Mouse (Mus musculus) kidney, embryonic 16.5 days (tissue): ENCODE data around the gene Gm6169. TPM values are rescaled to one million over a fixed set of nuclear protein-coding genes. Genes with fewer than 3 reads are reported as not detected.
"Not testable (repeated sequence)": the region's sequence is repeated elsewhere in the genome, so short reads cannot be mapped to it uniquely, and the experiment has no call there.

Experiments
- ATAC-seq: fragments of 200-750 bp; cut with Nextera tagmentation; 2 replicates; pipeline ENCODE4 v1.8.0; 2017; ENCODE audit warnings: moderate TSS enrichment; ENCODE audit not compliant: low FRiP score, low TSS enrichment
- H3K27ac ChIP-seq: fragments of 300-500 bp; sonication (generic); 2 replicates; pipeline ENCODE4 v1.5.1; 2014; ENCODE audit warnings: low read length
- H3K27me3 ChIP-seq: fragments of 300-500 bp; sonication (generic); 2 replicates; pipeline ENCODE4 v1.6.1; 2014; ENCODE audit warnings: low read length, control low read depth, mixed read lengths; ENCODE audit not compliant: insufficient read depth
- H3K36me3 ChIP-seq: fragments of 300-500 bp; sonication (generic); 2 replicates; pipeline ENCODE4 v1.6.1; 2014; ENCODE audit warnings: low read length, control low read depth, mixed read lengths; ENCODE audit not compliant: insufficient read depth
- H3K4me1 ChIP-seq: fragments of 300-500 bp; sonication (generic); 2 replicates; pipeline ENCODE4 v1.6.1; 2014; ENCODE audit warnings: low read length, control low read depth, mixed read lengths; ENCODE audit not compliant: insufficient read depth
- H3K4me2 ChIP-seq: fragments of 300-500 bp; sonication (generic); replicated peaks from 2 replicates; pipeline ENCODE4 v1.6.1; 2014; ENCODE audit warnings: low read depth, low read length
- H3K4me3 ChIP-seq: fragments of 300-500 bp; sonication (generic); 2 replicates; pipeline ENCODE4 v1.5.1; 2014; ENCODE audit warnings: mild to moderate bottlenecking, low read length
- H3K9ac ChIP-seq: fragments of 300-500 bp; sonication (generic); replicated peaks from 2 replicates; pipeline ENCODE4 v1.6.1; 2014; ENCODE audit warnings: low read length
- H3K9me3 ChIP-seq: fragments of 300-500 bp; sonication (generic); 2 replicates; pipeline ENCODE4 v1.6.1; 2016; ENCODE audit warnings: low read length, control low read depth
- WGBS: fragments of 180-500 bp; shearing (Covaris S2); extraction: QIAGEN DNeasy Blood & Tissue Kit; methylation state at CpG from one replicate; pipeline ENCODE4 v1.1.7; 2014; 5-methylcytosine and 5-hydroxymethylcytosine counted together
- polyA plus RNA-seq: library from polyadenylated mRNA; unstranded; fragments of >200 nt; fragmentation: Nextera tagmentation; extraction: Ambion mirVana; gene quantifications from 2 replicates; pipeline ENCODE4 v1.2.1, GENCODE M21; 2015

Gm6169 gene
- polyA plus RNA-seq, 1 experiment from 2014 or later, result 3.4 TPM

DNA sequence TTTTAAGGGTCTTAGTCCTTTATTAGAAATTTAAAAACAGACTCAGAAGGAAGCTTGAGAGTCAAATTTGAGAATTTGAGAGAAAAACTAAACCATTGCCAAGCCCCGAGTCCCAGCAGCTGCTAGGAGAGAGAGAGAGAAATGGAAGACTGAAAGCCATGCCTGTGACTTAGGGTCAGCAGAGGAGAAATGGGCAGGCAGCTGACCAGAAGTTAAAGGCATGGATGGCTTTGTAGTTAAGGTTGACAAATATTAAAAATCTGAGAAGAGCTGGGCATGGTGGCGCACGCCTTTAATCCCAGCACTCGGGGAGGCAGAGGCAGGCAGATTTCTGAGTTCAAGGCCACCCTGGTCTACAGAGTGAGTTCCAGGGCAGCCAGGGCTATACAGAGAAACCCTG lies 8.7 kb upstream of the Gm6169 start:
- H3K9ac ChIP-seq, ATAC-seq, H3K4me3 ChIP-seq, H3K36me3 ChIP-seq, H3K27ac ChIP-seq, H3K4me1 ChIP-seq, H3K9me3 ChIP-seq, H3K27me3 ChIP-seq, H3K4me2 ChIP-seq: not testable (repeated sequence)
- whole genome bisulfite sequencing, result 90% methylated on average over 4 of the region's 4 CpGs

GRCm38 (mm10) chr13:97104996-97105395 lies 6.0 kb upstream of the Gm6169 start:
- no peaks in the 10 kb centered on the region for H3K36me3 ChIP-seq
- no peak overlapping the region for H3K4me3 ChIP-seq
- H3K4me2 ChIP-seq, result no peak overlapping the region
- no peaks in the 10 kb centered on the region for H3K4me1 ChIP-seq
- no peak overlapping the region for H3K27ac ChIP-seq
- no peak overlapping the region for H3K9ac ChIP-seq
- H3K9me3 ChIP-seq, result no peaks in the 10 kb centered on the region
- H3K27me3 ChIP-seq, result no peaks in the 10 kb centered on the region
- WGBS, result 81% methylated on average over 7 of the region's 7 CpGs
- no peak for ATAC-seq

- 77% methylated on average over 4 of the region's 4 CpGs for WGBS
- Histone ChIP-seq H3K27me3 (no peaks in the 10 kb centered on the region), H3K36me3 (no peaks in the 10 kb centered on the region), H3K9me3 (no peaks in the 10 kb centered on the region), H3K4me1 (no peaks in the 10 kb centered on the region), H3K4me3 (no peak overlapping the region), H3K27ac (no peak overlapping the region), H3K4me2 (no peak overlapping the region), H3K9ac (no peak overlapping the region)
- no peak for ATAC-seq
These were observed 3.3 kb downstream of the Gm6169 start for GRCm38 (mm10) chr13:97095726-97096125.

GRCm38 (mm10) chr13:97088183-97088582 lies 10.9 kb downstream of the Gm6169 start:
- Histone ChIP-seq H3K27me3 (no peaks in the 10 kb centered on the region), H3K27ac (no peak overlapping the region), H3K9me3 (no peaks in the 10 kb centered on the region), H3K4me1 (no peaks in the 10 kb centered on the region), H3K4me2 (no peak overlapping the region), H3K36me3 (no peaks in the 10 kb centered on the region), H3K9ac (no peak overlapping the region), H3K4me3 (no peak overlapping the region)
- 70% methylated on average over 3 of the region's 3 CpGs for WGBS
- ATAC-seq, result no peak

- H3K9me3 ChIP-seq, result no peaks in the 10 kb centered on the region
- H3K27ac ChIP-seq, result no peak overlapping the region
- no peak for ATAC-seq
- H3K4me2 ChIP-seq, result no peak overlapping the region
- no peaks in the 10 kb centered on the region for H3K36me3 ChIP-seq
- H3K4me1 ChIP-seq, result no peaks in the 10 kb centered on the region
- no peak overlapping the region for H3K9ac ChIP-seq
- WGBS, result 91% methylated on average over 6 of the region's 6 CpGs
- H3K27me3 ChIP-seq, result no peaks in the 10 kb centered on the region
- H3K4me3 ChIP-seq, result no peak overlapping the region
These were observed 11.6 kb downstream of the Gm6169 start for GRCm38 (mm10) chr13:97087421-97087820.

DNA sequence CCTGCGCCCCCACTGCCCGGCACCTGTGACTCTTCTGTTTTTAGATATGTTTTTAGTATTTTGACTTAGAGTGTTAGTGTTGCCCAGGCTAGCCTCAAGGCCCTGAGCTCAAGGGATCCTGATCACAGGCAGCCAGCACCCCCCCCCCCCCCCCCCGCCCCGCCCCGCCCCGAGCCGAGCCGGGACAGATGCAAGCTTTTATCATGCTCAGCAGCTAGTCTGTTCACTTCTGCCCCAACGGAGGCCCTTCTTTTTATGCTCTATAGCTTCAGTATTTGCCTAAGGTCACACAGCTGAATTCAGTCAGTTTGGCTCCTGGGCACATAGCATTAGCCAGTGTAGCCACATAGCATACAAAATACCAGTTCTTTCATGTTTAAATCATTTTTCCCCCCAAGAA lies 12.7 kb downstream of the Gm6169 start:
- no peak for ATAC-seq
- WGBS, result 84% methylated on average over 9 of the region's 9 CpGs
- H3K9ac ChIP-seq, result no peak overlapping the region
- H3K27ac ChIP-seq, result no peak overlapping the region
- H3K9me3 ChIP-seq, result no peaks in the 10 kb centered on the region
- H3K36me3 ChIP-seq, result no peaks in the 10 kb centered on the region
- H3K27me3 ChIP-seq, result no peaks in the 10 kb centered on the region
- H3K4me2 ChIP-seq, result no peak overlapping the region
- no peak overlapping the region for H3K4me3 ChIP-seq
- H3K4me1 ChIP-seq, result no peaks in the 10 kb centered on the region

DNA sequence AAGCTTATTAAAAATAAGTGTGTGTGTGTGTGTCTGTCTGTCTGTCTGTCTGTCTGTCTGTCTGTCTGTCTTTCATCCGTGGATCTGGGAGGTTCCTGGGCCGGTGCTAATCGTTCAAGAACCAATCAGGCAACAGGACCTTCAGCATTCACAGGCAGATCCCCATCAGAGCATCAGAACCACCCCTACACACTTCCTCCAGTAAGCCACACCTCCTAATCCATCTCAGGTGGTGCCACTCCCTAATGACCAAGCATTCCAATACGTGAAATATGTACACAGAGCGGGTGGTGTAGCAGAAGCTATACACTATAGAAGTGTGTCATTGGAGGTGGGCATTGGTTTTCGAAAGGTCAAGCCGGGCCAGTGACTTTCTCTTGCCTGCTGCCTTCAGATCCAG lies 16.6 kb downstream of the Gm6169 start:
- no peak overlapping the region for H3K9ac ChIP-seq
- no peaks in the 10 kb centered on the region for H3K36me3 ChIP-seq
- no peak overlapping the region for H3K27ac ChIP-seq
- 87% methylated on average over 7 of the region's 7 CpGs for WGBS
- no peak for ATAC-seq
- H3K4me3 ChIP-seq, result no peak overlapping the region
- no peaks in the 10 kb centered on the region for H3K27me3 ChIP-seq
- H3K9me3 ChIP-seq, result no peaks in the 10 kb centered on the region
- no peak overlapping the region for H3K4me2 ChIP-seq
- H3K4me1 ChIP-seq, result no peaks in the 10 kb centered on the region

DNA sequence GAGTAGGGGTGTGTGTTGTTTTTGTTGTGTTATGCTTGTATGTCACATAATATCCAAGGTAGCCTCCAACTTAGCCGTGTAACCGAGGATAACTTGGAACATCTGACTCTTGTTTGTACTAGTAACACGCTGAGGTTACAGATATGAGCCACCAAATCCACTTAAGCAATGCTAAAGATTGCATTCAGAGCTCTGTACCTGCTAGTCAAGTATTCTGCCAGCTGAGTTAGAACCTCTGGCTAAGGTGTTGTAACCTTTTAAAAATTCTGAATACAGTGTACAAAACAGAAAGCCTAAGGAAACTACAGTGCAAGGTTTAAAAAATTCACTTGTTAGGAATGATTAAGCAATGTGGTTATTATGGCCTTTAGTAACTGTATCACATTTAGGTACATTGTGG lies 18.4 kb downstream of the Gm6169 start:
- Histone ChIP-seq H3K4me2 (no peak overlapping the region), H3K27ac (no peak overlapping the region), H3K4me1 (no peaks in the 10 kb centered on the region), H3K9me3 (no peaks in the 10 kb centered on the region), H3K27me3 (no peaks in the 10 kb centered on the region), H3K9ac (no peak overlapping the region), H3K4me3 (no peak overlapping the region), H3K36me3 (no peaks in the 10 kb centered on the region)
- no peak for ATAC-seq
- WGBS, result 83% methylated on average over 3 of the region's 3 CpGs

GRCm38 (mm10) chr13:97080201-97080600 lies 18.8 kb downstream of the Gm6169 start:
- WGBS, result 72% methylated on average over 2 of the region's 2 CpGs
- no peaks in the 10 kb centered on the region for H3K36me3 ChIP-seq
- no peaks in the 10 kb centered on the region for H3K4me1 ChIP-seq
- H3K27ac ChIP-seq, result no peak overlapping the region
- H3K4me2 ChIP-seq, result no peak overlapping the region
- H3K9me3 ChIP-seq, result no peaks in the 10 kb centered on the region
- no peak overlapping the region for H3K4me3 ChIP-seq
- ATAC-seq, result no peak
- H3K27me3 ChIP-seq, result no peaks in the 10 kb centered on the region
- no peak overlapping the region for H3K9ac ChIP-seq

DNA sequence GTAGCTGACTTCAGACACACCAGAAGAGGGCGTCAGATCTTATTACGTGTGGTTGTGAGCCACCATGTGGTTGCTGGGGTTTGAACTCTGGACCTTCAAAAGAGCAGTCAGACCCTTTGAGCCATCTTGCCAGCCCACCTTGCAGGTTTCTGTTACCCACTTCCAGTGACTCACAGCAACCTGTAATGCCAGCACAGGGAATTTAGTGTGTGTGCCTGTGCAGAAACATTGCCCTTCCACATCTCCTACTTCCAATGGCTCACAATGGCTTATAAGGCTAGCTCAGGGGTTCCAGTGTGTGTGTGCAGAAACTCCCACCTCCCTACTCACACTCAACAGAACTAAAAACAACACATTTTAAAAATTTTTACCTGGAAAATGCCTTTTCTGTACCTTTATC lies 21.5 kb downstream of the Gm6169 start:
- H3K4me2 ChIP-seq, result no peak overlapping the region
- no peaks in the 10 kb centered on the region for H3K36me3 ChIP-seq
- ATAC-seq, result no peak
- H3K9ac ChIP-seq, result no peak overlapping the region
- H3K27me3 ChIP-seq, result 0 out of 2 replicates have a peak, but pooled peaks cover 5% of the 10 kb centered on the region
- H3K4me3 ChIP-seq, result no peak overlapping the region
- 94% methylated on average over 2 of the region's 2 CpGs for WGBS
- H3K4me1 ChIP-seq, result no peaks in the 10 kb centered on the region
- H3K9me3 ChIP-seq, result no peaks in the 10 kb centered on the region
- H3K27ac ChIP-seq, result no peak overlapping the region

DNA sequence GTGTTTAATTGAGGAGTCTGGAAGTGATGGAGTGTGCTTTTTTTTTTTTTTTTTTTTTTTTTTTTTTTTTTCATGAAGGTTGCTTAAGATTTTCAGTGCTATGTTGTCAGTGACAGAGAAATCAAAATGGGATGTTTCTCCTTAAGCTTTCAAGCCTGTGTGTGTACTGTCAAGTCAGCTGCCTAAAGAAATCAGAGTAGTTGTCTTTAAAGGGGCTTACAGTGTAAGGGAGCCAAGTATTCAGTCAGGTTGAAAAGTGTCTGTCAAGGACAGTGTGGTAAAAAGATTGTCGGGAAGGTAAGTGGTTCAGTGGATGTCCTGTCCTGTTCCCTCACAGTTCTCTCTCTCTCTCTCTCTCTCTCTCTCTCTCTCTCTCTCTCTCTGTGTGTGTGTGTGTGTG lies 25.5 kb downstream of the Gm6169 start:
- WGBS, result 70% methylated on average over 1 of the region's 1 CpGs
- no peak overlapping the region for H3K4me2 ChIP-seq
- H3K27ac ChIP-seq, result no peak overlapping the region
- no peaks in the 10 kb centered on the region for H3K9me3 ChIP-seq
- no peak overlapping the region for H3K4me3 ChIP-seq
- no peak for ATAC-seq
- H3K9ac ChIP-seq, result no peak overlapping the region
- H3K27me3 ChIP-seq, result peaks cover 16% of the 10 kb centered on the region; the same call in 1 of the 2 replicates
- 0 out of 2 replicates have a peak, but pooled peaks cover 3% of the 10 kb centered on the region for H3K4me1 ChIP-seq
- no peaks in the 10 kb centered on the region for H3K36me3 ChIP-seq
